30 mouse cellular contexts compared by ENCODE assay signal in genomic region chr4:25785276-25785675, GRCm38 (mm10). TPM values are rescaled to one million over a fixed set of nuclear protein-coding genes. Genes with fewer than 3 reads are reported as not detected.
"Had no signal": no experiment of that assay in that cellular context is flagged by ENCODE, and none has a peak within 500 bp of the region (broad histone marks: within the 10 kb centered on the region; RNA-seq: fewer than 3 reads in every experiment).

No protein-coding gene starts in this region.

- DNase-seq: left cerebral cortex, postnatal 4 days; liver; liver, embryonic 13.5 days; liver, postnatal 0 days; lung, adult 18-20 months; lung, adult 2 months; lung, embryonic 14.5 days; lung, postnatal 10 days; lung, postnatal 14 days; lung, postnatal 36 days; lung, postnatal 4 days; midbrain, embryonic 14.5 days had no signal

- H3K36me3 ChIP-seq: limb, embryonic 10.5 days; limb, embryonic 12.5 days; limb, embryonic 13.5 days; limb, embryonic 15.5 days; liver, embryonic 12.5 days; liver, embryonic 13.5 days; liver, embryonic 15.5 days; lung, embryonic 15.5 days; midbrain, embryonic 10.5 days; midbrain, embryonic 12.5 days; midbrain, embryonic 13.5 days; midbrain, embryonic 15.5 days had no signal

- H3K27me3 ChIP-seq: limb, embryonic 12.5 days; limb, embryonic 13.5 days; limb, embryonic 15.5 days; liver, embryonic 12.5 days; liver, embryonic 13.5 days; liver, embryonic 15.5 days; lung, embryonic 15.5 days; megakaryocyte, embryonic 14.5 days; midbrain, embryonic 12.5 days; midbrain, embryonic 13.5 days; midbrain, embryonic 15.5 days had no signal

- H3K27ac ChIP-seq: left cerebral cortex, adult 2 months; limb, embryonic 10.5 days; limb, embryonic 12.5 days; limb, embryonic 13.5 days; limb, embryonic 15.5 days; liver, embryonic 12.5 days; liver, embryonic 13.5 days; liver, embryonic 14.5 days; liver, embryonic 15.5 days; lung, embryonic 15.5 days; macrophage; midbrain, embryonic 10.5 days; midbrain, embryonic 12.5 days; midbrain, embryonic 13.5 days; midbrain, embryonic 15.5 days had no signal

- H3K4me2 ChIP-seq: limb, embryonic 12.5 days; limb, embryonic 13.5 days; limb, embryonic 15.5 days; liver, embryonic 11.5 days; liver, embryonic 12.5 days; liver, embryonic 13.5 days; liver, embryonic 15.5 days; lung, embryonic 14.5 days; lung, embryonic 15.5 days; midbrain, embryonic 11.5 days; midbrain, embryonic 12.5 days; midbrain, embryonic 13.5 days; midbrain, embryonic 15.5 days had no signal

- H3K4me1 ChIP-seq: limb, embryonic 10.5 days; limb, embryonic 12.5 days; limb, embryonic 13.5 days; limb, embryonic 15.5 days; liver, embryonic 12.5 days; liver, embryonic 13.5 days; liver, embryonic 15.5 days; lung, embryonic 15.5 days; megakaryocyte, embryonic 14.5 days; midbrain, embryonic 10.5 days; midbrain, embryonic 12.5 days; midbrain, embryonic 13.5 days; midbrain, embryonic 15.5 days had no signal

- H3K4me3 ChIP-seq: left cerebral cortex, adult 2 months; limb, embryonic 10.5 days; limb, embryonic 12.5 days; limb, embryonic 13.5 days; limb, embryonic 15.5 days; liver, embryonic 12.5 days; liver, embryonic 13.5 days; liver, embryonic 15.5 days; lung, embryonic 15.5 days; megakaryocyte, embryonic 14.5 days; midbrain, embryonic 10.5 days; midbrain, embryonic 12.5 days; midbrain, embryonic 13.5 days; midbrain, embryonic 15.5 days had no signal

RNA-seq across cellular contexts. Expression of gene Fut9, which starts 14.8 kb away (rescaled TPM):
- polyA plus RNA-seq: liver, adult 2 months; liver, embryonic 12.5 days; liver, embryonic 13.5 days; liver, embryonic 14.5 days; liver, postnatal 0 days; macrophage had no signal
